Mouse (Mus musculus): ENCODE results near the gene Cmip.

The Cmip gene

GRCm38 (mm10) chr8:117322715-117323310 is 65.9 kb downstream of the Cmip start:
- CTCF ChIA-PET: interaction anchor here (0.6 to 1.2 kb wide), 3 partner anchors 13 to 215 kb away, joined by 4 to 5 read pairs (median 5); no protein-coding TSS in a partner anchor

GRCm38 (mm10) chr8:117324821-117325220 is 68.0 kb downstream of the Cmip start:
- CTCF ChIA-PET: interaction anchor here (0.8 kb wide), 1 partner anchor 120 kb away, joined by 3 read pairs; no protein-coding TSS in a partner anchor

- CTCF ChIA-PET: interaction anchor here (1.2 kb wide), 1 partner anchor 12 kb away, joined by 3 read pairs; no protein-coding TSS in a partner anchor
Measured at GRCm38 (mm10) chr8:117326735-117327134, 69.9 kb downstream of the Cmip start.

GRCm38 (mm10) chr8:117327385-117327837 is 70.5 kb downstream of the Cmip start:
- CTCF ChIA-PET: interaction anchor here (0.7 kb wide), 1 partner anchor 11 kb away, joined by 4 read pairs; no protein-coding TSS in a partner anchor

- CTCF ChIA-PET: interaction anchor here (0.6 kb wide), 1 partner anchor 115 kb away, joined by 3 read pairs; no protein-coding TSS in a partner anchor
Measured at GRCm38 (mm10) chr8:117328758-117329157, 71.9 kb downstream of the Cmip start.

GRCm38 (mm10) chr8:117329167-117329566 is 72.3 kb downstream of the Cmip start:
- CTCF ChIA-PET: no interaction called here

- CTCF ChIA-PET: interaction anchor here (0.6 kb wide), 1 partner anchor 454 kb away, joined by 5 read pairs; no protein-coding TSS in a partner anchor
Measured at GRCm38 (mm10) chr8:117329903-117330302, 73.0 kb downstream of the Cmip start.

GRCm38 (mm10) chr8:117332229-117333010 is 75.6 kb downstream of the Cmip start:
- CTCF ChIA-PET: no interaction called here

GRCm38 (mm10) chr8:117333619-117334018 is 76.8 kb downstream of the Cmip start:
- CTCF ChIA-PET: no interaction called here

GRCm38 (mm10) chr8:117334058-117334747 is 77.3 kb downstream of the Cmip start:
- CTCF ChIA-PET: no interaction called here

GRCm38 (mm10) chr8:117334748-117335393 is 78.0 kb downstream of the Cmip start:
- CTCF ChIA-PET: no interaction called here

GRCm38 (mm10) chr8:117335423-117335822 is 78.6 kb downstream of the Cmip start:
- CTCF ChIA-PET: interaction anchor here (0.7 kb wide), 1 partner anchor 13 kb away, joined by 5 read pairs; no protein-coding TSS in a partner anchor

GRCm38 (mm10) chr8:117337188-117337587 is 80.3 kb downstream of the Cmip start:
- CTCF ChIA-PET: no interaction called here

GRCm38 (mm10) chr8:117338678-117339077 is 81.8 kb downstream of the Cmip start:
- CTCF ChIA-PET: interaction anchor here (1.6 kb wide), 1 partner anchor 13 kb away, joined by 3 read pairs; no protein-coding TSS in a partner anchor

GRCm38 (mm10) chr8:117339296-117339957 is 82.6 kb downstream of the Cmip start:
- CTCF ChIA-PET: interaction anchor here (1.6 kb wide), 1 partner anchor 13 kb away, joined by 3 read pairs; no protein-coding TSS in a partner anchor

GRCm38 (mm10) chr8:117339958-117340651 is 83.2 kb downstream of the Cmip start:
- CTCF ChIA-PET: interaction anchor here (0.6 kb wide), 1 partner anchor 150 kb away, joined by 4 read pairs; no protein-coding TSS in a partner anchor

- CTCF ChIA-PET: interaction anchor here (0.6 kb wide), 1 partner anchor 149 kb away, joined by 4 read pairs; no protein-coding TSS in a partner anchor
Measured at GRCm38 (mm10) chr8:117340800-117341199, 83.9 kb downstream of the Cmip start.

- CTCF ChIA-PET: interaction anchor here (0.5 kb wide), 1 partner anchor 35 kb away, joined by 3 read pairs; no protein-coding TSS in a partner anchor
Measured at GRCm38 (mm10) chr8:117342735-117343385, 86.0 kb downstream of the Cmip start.

GRCm38 (mm10) chr8:117343484-117343883 is 86.6 kb downstream of the Cmip start:
- CTCF ChIA-PET: no interaction called here

All from spleen, embryonic (tissue).